Mouse (Mus musculus) heart, postnatal 0 days (tissue): ENCODE results near the gene Colgalt2.

Experiments
- CTCF ChIP-seq: IDR thresholded peaks from 2 replicates; pipeline ENCODE4 v1.5.1; 2016; ENCODE audit warnings: antibody characterized with exemption, control low read depth, low read depth
- EP300 ChIP-seq: IDR thresholded peaks from 2 replicates; pipeline ENCODE4 v1.6.1; 2016; ENCODE audit warnings: antibody characterized with exemption, low read depth

- TF ChIP-seq CTCF (no peak), EP300 (no peak)
These were observed 117.5 kb downstream of the Colgalt2 start for GRCm38 (mm10) chr1:152517057-152517570.
